Mouse (Mus musculus) lung, postnatal 0 days (tissue): Measurements from ENCODE around the gene Afap1.

Experiments used
- CTCF ChIP-seq: IDR thresholded peaks from 2 replicates; pipeline ENCODE4 v1.5.1; 2016; ENCODE audit warnings: antibody characterized with exemption, mild to moderate bottlenecking
- EP300 ChIP-seq: IDR thresholded peaks from 2 replicates; pipeline ENCODE4 v1.6.1; 2016; ENCODE audit warnings: antibody characterized with exemption, mild to moderate bottlenecking, control low read depth

- peak; percentile 50 for TF ChIP-seq CTCF
- no peak for TF ChIP-seq EP300
Observed at GRCm38 (mm10) chr5:36018366-36018765, 125.2 kb downstream of the Afap1 start.
